Mouse (Mus musculus) ES-Bruce4 (cell line): ENCODE data around the gene Ly75. TPM values are rescaled to one million over a fixed set of nuclear protein-coding genes. Genes with fewer than 3 reads are reported as not detected.
A peak's percentile ranks its signal among the peaks of the same experiment; 100 is the strongest.

ENCODE experiments used
- H3K27ac ChIP-seq: 2 replicates; pipeline ENCODE4 v1.5.1; 2012; ENCODE audit warnings: low read length, inconsistent platforms; ENCODE audit not compliant: insufficient read depth
- H3K27me3 ChIP-seq: 2 replicates; pipeline ENCODE4 v1.6.1; 2012; ENCODE audit warnings: mild to moderate bottlenecking, low read length, inconsistent platforms; ENCODE audit not compliant: control insufficient read depth, poor library complexity, insufficient read depth, severe bottlenecking
- H3K36me3 ChIP-seq: 2 replicates; pipeline ENCODE4 v1.6.1; 2012; ENCODE audit warnings: inconsistent platforms, mild to moderate bottlenecking, low read length, moderate library complexity; ENCODE audit not compliant: control insufficient read depth, poor library complexity, insufficient read depth, severe bottlenecking
- H3K4me1 ChIP-seq: one replicate; pipeline ENCODE4 v1.8.1; 2011; ENCODE audit warnings: low read length; ENCODE audit not compliant: control insufficient read depth, insufficient read depth
- H3K4me3 ChIP-seq: 2 replicates; pipeline ENCODE4 v1.5.1; 2011; ENCODE audit warnings: low read depth, mild to moderate bottlenecking, low read length
- H3K9ac ChIP-seq: 2 replicates; pipeline ENCODE4 v1.6.1; 2012; ENCODE audit warnings: low read depth, mild to moderate bottlenecking, inconsistent platforms; ENCODE audit not compliant: poor library complexity, severe bottlenecking
- H3K9me3 ChIP-seq: replicated peaks from 2 replicates; pipeline ENCODE4 v1.6.1; 2012; ENCODE audit warnings: mild to moderate bottlenecking, low read length, inconsistent platforms; ENCODE audit not compliant: control insufficient read depth, poor library complexity, insufficient read depth, severe bottlenecking
- CTCF ChIP-seq: IDR thresholded peaks from one replicate; pipeline ENCODE4 v1.8.1; 2011; ENCODE audit warnings: low read depth, low read length
- EP300 ChIP-seq: IDR thresholded peaks from 2 replicates; pipeline ENCODE4 v1.6.1; 2011; ENCODE audit warnings: low read depth, low read length; ENCODE audit not compliant: insufficient read depth
- POLR2A ChIP-seq: IDR thresholded peaks from one replicate; pipeline ENCODE4 v1.8.1; 2011; ENCODE audit warnings: low read length; ENCODE audit not compliant: insufficient read depth
- polyA plus RNA-seq: library from polyadenylated mRNA; stranded (reverse); fragments of >200 nt; gene quantifications from 2 replicates; pipeline ENCODE4 v1.2.4, GENCODE M21; 2011; ENCODE audit warnings: low read depth; ENCODE audit not compliant: missing spikeins, insufficient read depth, insufficient read length

Ly75 gene
- polyA plus RNA-seq, 1 experiment = 10.0 TPM

DNA sequence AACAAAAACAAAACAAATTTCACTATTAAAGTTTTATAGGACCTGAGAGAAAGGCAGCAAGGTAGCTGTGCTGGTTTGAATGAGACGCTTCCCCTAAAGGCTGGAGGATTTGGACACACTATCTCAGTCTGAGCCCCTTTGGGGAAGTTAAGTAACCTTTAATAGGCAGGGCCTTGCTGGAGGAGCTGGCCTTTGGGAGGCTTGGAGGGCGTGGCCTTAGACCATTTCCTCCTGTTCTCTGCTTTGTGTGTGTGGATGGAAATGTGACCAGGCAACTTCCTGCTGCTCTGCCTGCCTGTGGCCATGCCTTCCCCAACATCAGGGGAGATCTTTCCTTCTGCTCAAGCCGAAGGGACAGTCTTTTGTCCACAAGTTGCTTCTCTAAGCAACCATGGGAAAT lies 84.8 kb downstream of the Ly75 start:
- Histone ChIP-seq H3K27me3 (no peaks in the 10 kb centered on the region), H3K4me1 (no peaks in the 10 kb centered on the region), H3K27ac (no peak overlapping the region), H3K36me3 (no peaks in the 10 kb centered on the region), H3K9me3 (no peaks in the 10 kb centered on the region), H3K4me3 (no peak overlapping the region), H3K9ac (no peak overlapping the region)
- TF ChIP-seq EP300 = no peak
- no peak for TF ChIP-seq CTCF
- TF ChIP-seq POLR2A = no peak

DNA sequence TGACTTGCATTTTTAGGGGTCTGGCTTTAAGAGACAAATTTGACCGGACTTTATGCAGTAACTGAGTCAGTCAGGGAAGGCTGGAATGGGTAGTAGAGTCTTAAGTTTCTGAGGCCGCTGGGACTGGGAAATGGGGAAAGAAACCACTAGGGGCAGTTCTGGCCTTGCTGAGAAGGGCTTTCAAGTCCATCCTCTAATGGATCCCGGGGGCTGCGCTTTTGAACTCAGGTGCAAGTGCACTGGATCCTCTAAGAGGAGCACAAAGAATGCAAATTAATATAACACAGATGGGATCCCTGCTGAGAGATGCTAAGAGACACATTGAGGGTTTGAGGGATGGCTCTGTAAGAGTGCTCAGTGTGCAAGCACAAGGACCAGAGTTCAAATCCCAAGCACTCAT lies 91.7 kb downstream of the Ly75 start:
- H3K9me3 ChIP-seq = no peaks in the 10 kb centered on the region
- no peak overlapping the region for H3K27ac ChIP-seq
- H3K4me3 ChIP-seq = no peak overlapping the region
- no peaks in the 10 kb centered on the region for H3K27me3 ChIP-seq
- H3K36me3 ChIP-seq = no peaks in the 10 kb centered on the region
- TF ChIP-seq EP300 (no peak), POLR2A (no peak), CTCF (no peak)
- no peak overlapping the region for H3K9ac ChIP-seq
- H3K4me1 ChIP-seq = no peaks in the 10 kb centered on the region

DNA sequence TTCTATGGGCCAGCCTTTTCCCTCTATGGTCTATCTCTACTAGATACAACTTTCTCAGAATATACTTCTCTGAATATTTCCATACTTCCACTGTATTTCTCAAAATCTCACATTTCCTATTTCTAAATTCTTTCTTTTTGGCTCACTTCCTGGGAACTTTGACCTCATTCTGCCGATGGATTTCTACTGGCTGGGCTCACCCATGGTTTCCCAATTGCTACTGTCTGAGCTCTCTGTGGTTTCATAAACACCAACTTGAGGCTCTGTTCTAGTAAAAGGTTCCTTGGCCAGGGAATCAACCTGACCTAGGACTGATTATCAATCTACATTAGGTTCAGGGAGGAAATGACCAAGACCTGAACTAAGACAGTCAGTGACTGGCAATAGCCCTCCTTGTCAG lies 93.7 kb downstream of the Ly75 start:
- no peaks in the 10 kb centered on the region for H3K9me3 ChIP-seq
- TF ChIP-seq CTCF (no peak), EP300 (no peak), POLR2A (no peak)
- H3K27ac ChIP-seq = no peak overlapping the region
- no peaks in the 10 kb centered on the region for H3K36me3 ChIP-seq
- H3K4me1 ChIP-seq = no peaks in the 10 kb centered on the region
- H3K4me3 ChIP-seq = no peak overlapping the region
- H3K9ac ChIP-seq = no peak overlapping the region
- peaks cover 5% of the 10 kb centered on the region for H3K27me3 ChIP-seq

DNA sequence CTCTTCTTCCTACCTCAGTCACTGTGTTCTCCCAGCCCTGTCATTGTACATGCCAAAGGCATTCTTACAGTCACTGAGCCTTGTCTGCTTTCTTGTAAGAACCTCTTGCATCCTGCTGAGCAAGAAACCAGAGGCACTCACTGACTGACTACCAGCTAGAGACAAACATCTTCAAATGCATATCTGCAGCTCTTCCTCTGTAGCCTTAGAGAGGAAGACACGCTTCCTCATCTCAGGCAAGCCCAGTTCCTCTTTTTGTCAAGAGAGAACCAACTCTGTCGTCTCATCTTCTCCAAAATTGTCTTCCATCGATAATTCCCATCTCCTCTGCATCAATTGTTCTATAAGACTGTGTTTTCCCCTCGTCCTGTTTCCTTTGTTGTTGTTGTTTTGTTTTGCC lies 94.5 kb downstream of the Ly75 start:
- Histone ChIP-seq H3K27me3 (peaks cover 5% of the 10 kb centered on the region), H3K9ac (no peak overlapping the region), H3K9me3 (no peaks in the 10 kb centered on the region), H3K4me3 (no peak overlapping the region), H3K27ac (no peak overlapping the region), H3K4me1 (no peaks in the 10 kb centered on the region), H3K36me3 (no peaks in the 10 kb centered on the region)
- TF ChIP-seq CTCF = no peak
- no peak for TF ChIP-seq POLR2A
- no peak for TF ChIP-seq EP300

DNA sequence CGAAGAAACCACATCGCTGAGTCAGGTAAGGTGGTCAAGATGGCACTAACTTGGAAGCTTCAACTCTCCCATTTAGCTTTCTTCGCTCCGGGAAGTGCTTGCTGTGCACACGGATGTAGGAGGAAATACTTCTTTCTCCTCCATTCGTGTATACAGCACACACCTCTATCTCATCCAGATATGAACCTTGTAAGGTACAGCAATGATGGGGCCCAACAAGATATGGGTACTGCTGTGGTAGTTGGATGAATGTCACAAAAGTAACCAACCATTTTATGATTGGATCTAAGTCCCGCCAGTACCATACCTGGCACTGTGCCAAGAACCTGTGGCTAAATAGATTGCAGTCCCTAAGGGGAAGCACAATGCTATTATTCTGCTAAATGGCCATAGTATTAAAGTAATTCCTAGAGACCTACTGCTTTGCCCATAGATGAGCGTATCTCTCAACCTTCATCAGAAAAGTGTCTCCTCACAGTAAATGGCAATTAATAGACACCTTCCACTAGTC lies 97.9 kb downstream of the Ly75 start:
- TF ChIP-seq EP300 (no peak), CTCF (no peak), POLR2A (no peak)
- Histone ChIP-seq H3K4me3 (no peak overlapping the region), H3K36me3 (no peaks in the 10 kb centered on the region), H3K27ac (no peak overlapping the region), H3K4me1 (no peaks in the 10 kb centered on the region), H3K9ac (no peak overlapping the region), H3K9me3 (no peaks in the 10 kb centered on the region), H3K27me3 (peaks cover 5% of the 10 kb centered on the region)

DNA sequence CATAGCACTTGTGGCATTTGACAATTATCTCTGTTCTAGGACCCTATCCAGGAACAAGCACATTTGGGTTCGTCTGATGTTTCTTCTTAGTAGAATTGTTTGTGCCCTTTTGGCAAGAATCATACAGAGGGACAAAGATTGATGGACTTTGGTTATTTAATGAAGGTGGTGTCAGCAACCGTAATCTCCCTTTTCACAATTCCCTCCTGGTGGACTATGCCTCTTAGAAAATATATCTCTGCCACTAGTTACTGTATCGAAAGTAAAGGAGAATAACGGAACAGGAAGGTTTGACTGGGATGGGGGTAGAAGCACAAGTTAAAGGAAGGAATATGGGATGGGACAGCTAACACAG lies 98.7 kb downstream of the Ly75 start, which contains the start of gene Cd302:
Cd302 (minus strand) TSS at position 22 of the 355 bp plus-strand sequence.
- Histone ChIP-seq H3K4me1 (no peaks in the 10 kb centered on the region), H3K27me3 (peaks cover 5% of the 10 kb centered on the region), H3K36me3 (no peaks in the 10 kb centered on the region), H3K9me3 (no peaks in the 10 kb centered on the region), H3K9ac (peak within 1 kb of the TSS; percentile 16; the same call in 1 of the 2 replicates), H3K27ac (no peak within 1 kb of the TSS), H3K4me3 (peak within 1 kb of the TSS; percentile 66)
- TF ChIP-seq POLR2A (no peak), EP300 (no peak), CTCF (no peak)
